Comparison of ENCODE assay signal across 8 mouse cellular contexts in genomic region chr14:20116149-20116605, GRCm38 (mm10). TPM values are rescaled to one million over a fixed set of nuclear protein-coding genes. Genes with fewer than 3 reads are reported as not detected.
A peak's percentile ranks its signal among the peaks of the same experiment; 100 is the strongest.
DNase-seq lines count a peak whose midpoint lies in the region; ATAC-seq lines count a peak whose summit lies in the region.

No protein-coding gene starts in this region.

- intact Hi-C loops in heart, postnatal 14 days (cut with DNase I), result no loop called here

- ATAC-seq in limb, embryonic 11.5 days (ENCODE audit: insufficient number of reproducible peaks, low FRiP score, low TSS enrichment, low read depth), result no peak

- H3K27me3 ChIP-seq in limb, embryonic 11.5 days (ENCODE audit: control insufficient read depth, insufficient read depth, low read length), result no peaks in the 10 kb centered on the region

- no peak overlapping the region for H3K9ac ChIP-seq in limb, embryonic 11.5 days (ENCODE audit: low read length)

- no peak overlapping the region for H3K27ac ChIP-seq in limb, embryonic 11.5 days (replicated peaks; ENCODE audit: low read depth, low read length)

- H3K4me2 ChIP-seq in limb, embryonic 11.5 days (ENCODE audit: low read depth, severe bottlenecking), result no peak overlapping the region

- no peaks in the 10 kb centered on the region for H3K9me3 ChIP-seq in limb, embryonic 11.5 days (ENCODE audit: control insufficient read depth, low read length)

- no peak overlapping the region for H3K4me3 ChIP-seq in limb, embryonic 11.5 days (ENCODE audit: low read depth, low read length)

- H3K4me1 ChIP-seq in limb, embryonic 11.5 days (ENCODE audit: control insufficient read depth, insufficient read depth, low read length), result 0 out of 2 replicates have a peak, but pooled peaks cover 2% of the 10 kb centered on the region

- no peaks in the 10 kb centered on the region for H3K36me3 ChIP-seq in limb, embryonic 11.5 days (ENCODE audit: control insufficient read depth, insufficient read depth, low read length)

- peak; percentile 4 for DNase-seq in gastrocnemius, adult 18-20 months (ENCODE audit: low spot score)
- DNase-seq in gastrocnemius, adult 8-10 months (ENCODE audit: low spot score in 2 of 2), result no peak
- peak; percentile 50 for DNase-seq in adrenal gland, postnatal 14 days
- DNase-seq in heart, postnatal 14 days, result peak; percentile 4 to 21
- peak; percentile 41 for DNase-seq in limb, embryonic 11.5 days (ENCODE audit: low spot score)
- DNase-seq in cerebellum, postnatal 14 days, result no peak
- DNase-seq in cerebellum, adult 11 months, result no peak
- no peak for DNase-seq in layer of hippocampus, postnatal 10 days (ENCODE audit: low spot score in 2 of 2)

- WGBS in limb, embryonic 11.5 days, result 29% methylated on average over 9 of the region's 9 CpGs

RNA-seq across cellular contexts. Expression of gene Saysd1, which starts 22.2 kb away (rescaled TPM):
- 1 to 10 TPM; 2.8 to 2.9 TPM for total RNA-seq in gastrocnemius, adult 18-20 months (2021)
- 1 to 10 TPM; 2.8 to 3.9 (median 3.1) TPM for total RNA-seq in gastrocnemius, adult 8-10 months (2022)
- 6.2 and 7.1 TPM in 2 replicates for total RNA-seq in adrenal gland, postnatal 14 days (2021)
- 1 to 10 TPM; 2.3 to 2.5 TPM for total RNA-seq in heart, postnatal 14 days (2021)
- 11.4 and 15.3 TPM in 2 replicates for polyA plus RNA-seq in limb, embryonic 11.5 days (2014; fragmentation: Nextera tagmentation; extraction: Ambion mirVana)
- 1 to 10 TPM; 4.8 to 5.0 TPM for total RNA-seq in layer of hippocampus, postnatal 10 days (2021)

Comparison
In these comparisons a context has a peak if more than half of its experiments do, and no peak if none do; other contexts are left out.
1. DNase-seq: peak in gastrocnemius, adult 18-20 months (single experiment), adrenal gland, postnatal 14 days (single experiment), heart, postnatal 14 days (2 of 2) and limb, embryonic 11.5 days (single experiment); none in gastrocnemius, adult 8-10 months (0 of 2), cerebellum, postnatal 14 days (0 of 2), cerebellum, adult 11 months (single experiment) and layer of hippocampus, postnatal 10 days (0 of 2).